Mouse (Mus musculus): ENCODE measurements around the gene Orc4. TPM values are rescaled to one million over a fixed set of nuclear protein-coding genes. Genes with fewer than 3 reads are reported as not detected.

Orc4 gene
- polyA plus RNA-seq, 1 experiment: 1.5 TPM

GRCm38 (mm10) chr2:48947761-48948160 lies 2.3 kb downstream of the Orc4 start:
- no peak overlapping the region for H3K4me3 ChIP-seq (ENCODE audit: low read depth, low read length)

DNA sequence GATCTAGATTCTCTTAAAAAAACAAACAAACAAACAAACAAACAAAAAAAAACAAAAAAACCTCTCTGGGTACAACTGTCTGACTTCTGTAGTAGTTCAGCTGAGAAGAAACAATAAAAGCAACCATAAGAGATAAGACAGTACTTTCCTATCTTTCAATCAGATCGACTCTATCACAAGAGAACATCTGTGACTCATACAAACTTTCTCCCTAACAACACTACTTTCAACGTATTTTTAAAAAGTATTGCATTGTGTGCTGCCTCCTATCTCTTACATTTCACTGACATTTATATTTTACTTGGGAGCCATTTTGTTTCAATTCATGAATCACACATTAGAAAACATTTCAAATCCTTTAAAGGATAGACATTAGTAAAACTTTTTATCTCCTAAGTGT lies 15.0 kb downstream of the Orc4 start:
- peaks cover 23% of the 10 kb centered on the region for H3K36me3 ChIP-seq (ENCODE audit: control insufficient read depth, insufficient read depth, low read length)
- no peak overlapping the region for H3K27ac ChIP-seq (ENCODE audit: insufficient read depth, low read depth, low read length)
- no peak overlapping the region for H3K4me3 ChIP-seq (ENCODE audit: low read depth, low read length)
- no peaks in the 10 kb centered on the region for H3K4me1 ChIP-seq (ENCODE audit: control insufficient read depth, insufficient read depth, insufficient read length, low read length)
- H3K27me3 ChIP-seq (ENCODE audit: control insufficient read depth, insufficient read depth, low read length): no peaks in the 10 kb centered on the region
- TF ChIP-seq CTCF (IDR thresholded peaks at IDR 0.05; ENCODE audit: extremely low read depth, insufficient read length, insufficient replicate concordance, low read depth, low read length): no peak
- TF ChIP-seq POLR2A (IDR thresholded peaks at IDR 0.05; ENCODE audit: low read depth, low read length): no peak
- WGBS: 58% methylated on average over 2 of the region's 2 CpGs

More at GRCm38 (mm10) chr2:48947761-48948160, 2.3 kb downstream of the Orc4 start:
- TF ChIP-seq POLR2A (IDR thresholded peaks at IDR 0.05; ENCODE audit: low read depth, low read length) (no peak), CTCF (IDR thresholded peaks at IDR 0.05; ENCODE audit: extremely low read depth, insufficient read length, insufficient replicate concordance, low read depth, low read length) (no peak)
- Histone ChIP-seq H3K36me3 (ENCODE audit: control insufficient read depth, insufficient read depth, low read length) (no peaks in the 10 kb centered on the region), H3K27me3 (ENCODE audit: control insufficient read depth, insufficient read depth, low read length) (no peaks in the 10 kb centered on the region), H3K27ac (ENCODE audit: insufficient read depth, low read depth, low read length) (no peak overlapping the region), H3K4me1 (ENCODE audit: control insufficient read depth, insufficient read depth, insufficient read length, low read length) (no peaks in the 10 kb centered on the region)
- WGBS: 30% methylated on average over 3 of the region's 3 CpGs

- Histone ChIP-seq H3K27me3 (ENCODE audit: control insufficient read depth, insufficient read depth, low read length) (no peaks in the 10 kb centered on the region), H3K4me1 (ENCODE audit: control insufficient read depth, insufficient read depth, insufficient read length, low read length) (no peaks in the 10 kb centered on the region), H3K4me3 (ENCODE audit: low read depth, low read length) (no peak overlapping the region), H3K36me3 (ENCODE audit: control insufficient read depth, insufficient read depth, low read length) (peaks cover 19% of the 10 kb centered on the region), H3K27ac (ENCODE audit: insufficient read depth, low read depth, low read length) (no peak overlapping the region)
- TF ChIP-seq POLR2A (IDR thresholded peaks at IDR 0.05; ENCODE audit: low read depth, low read length) (no peak), CTCF (IDR thresholded peaks at IDR 0.05; ENCODE audit: extremely low read depth, insufficient read length, insufficient replicate concordance, low read depth, low read length) (no peak)
Measured at GRCm38 (mm10) chr2:48915832-48916231, 34.2 kb downstream of the Orc4 start.

GRCm38 (mm10) chr2:48914185-48914584 lies 35.9 kb downstream of the Orc4 start:
- Histone ChIP-seq H3K27me3 (ENCODE audit: control insufficient read depth, insufficient read depth, low read length) (no peaks in the 10 kb centered on the region), H3K27ac (ENCODE audit: insufficient read depth, low read depth, low read length) (no peak overlapping the region), H3K4me3 (ENCODE audit: low read depth, low read length) (no peak overlapping the region), H3K4me1 (ENCODE audit: control insufficient read depth, insufficient read depth, insufficient read length, low read length) (no peaks in the 10 kb centered on the region), H3K36me3 (ENCODE audit: control insufficient read depth, insufficient read depth, low read length) (peaks cover 21% of the 10 kb centered on the region)
- 69% methylated on average over 1 of the region's 1 CpGs for WGBS
- TF ChIP-seq POLR2A (IDR thresholded peaks at IDR 0.05; ENCODE audit: low read depth, low read length) (no peak), CTCF (IDR thresholded peaks at IDR 0.05; ENCODE audit: extremely low read depth, insufficient read length, insufficient replicate concordance, low read depth, low read length) (no peak)

DNA sequence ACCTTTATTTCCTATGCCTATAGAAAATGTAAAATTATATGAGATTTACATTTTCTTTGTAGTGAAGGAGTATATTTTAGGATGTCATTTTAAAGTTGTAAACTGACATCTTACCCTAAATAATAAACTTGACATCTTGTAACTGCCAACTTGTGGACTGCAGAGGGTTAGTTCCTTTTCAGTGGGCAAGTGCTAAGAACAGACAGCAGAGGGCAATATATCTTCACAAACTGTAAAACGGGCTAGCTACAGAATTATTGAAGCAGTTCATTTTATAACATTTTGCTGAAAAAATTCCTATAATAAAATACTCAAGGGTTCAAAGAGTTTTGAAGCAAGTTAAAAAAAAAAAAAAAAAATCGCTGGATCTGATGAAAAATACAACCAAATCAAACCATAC lies 41.2 kb downstream of the Orc4 start:
- TF ChIP-seq POLR2A (IDR thresholded peaks at IDR 0.05; ENCODE audit: low read depth, low read length) (no peak), CTCF (IDR thresholded peaks at IDR 0.05; ENCODE audit: extremely low read depth, insufficient read length, insufficient replicate concordance, low read depth, low read length) (no peak)
- no peaks in the 10 kb centered on the region for H3K4me1 ChIP-seq (ENCODE audit: control insufficient read depth, insufficient read depth, insufficient read length, low read length)
- no peak overlapping the region for H3K27ac ChIP-seq (ENCODE audit: insufficient read depth, low read depth, low read length)
- no peaks in the 10 kb centered on the region for H3K27me3 ChIP-seq (ENCODE audit: control insufficient read depth, insufficient read depth, low read length)
- 39% methylated on average over 2 of the region's 2 CpGs for WGBS
- H3K36me3 ChIP-seq (ENCODE audit: control insufficient read depth, insufficient read depth, low read length): peaks cover 28% of the 10 kb centered on the region
- H3K4me3 ChIP-seq (ENCODE audit: low read depth, low read length): no peak overlapping the region

DNA sequence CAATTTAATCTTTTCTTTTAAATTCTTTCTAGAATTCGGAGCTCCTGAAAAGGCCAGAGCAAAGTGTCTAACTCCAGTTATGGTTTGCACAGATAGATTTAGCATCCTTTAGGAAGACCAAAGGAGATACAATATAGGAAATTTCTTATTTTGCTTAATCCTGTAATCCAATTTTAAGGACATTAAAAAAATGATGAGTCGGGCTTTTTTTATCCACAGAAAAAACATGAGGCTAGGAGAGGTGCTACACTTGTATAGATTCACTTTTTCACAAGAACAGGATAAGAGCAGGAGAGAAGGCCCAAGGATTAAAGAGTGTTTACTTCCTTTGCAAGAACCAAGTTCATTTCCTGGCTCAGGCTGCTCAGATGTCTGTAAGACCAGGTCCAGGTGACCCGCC lies 54.9 kb downstream of the Orc4 start:
- Histone ChIP-seq H3K27me3 (ENCODE audit: control insufficient read depth, insufficient read depth, low read length) (no peaks in the 10 kb centered on the region), H3K4me3 (ENCODE audit: low read depth, low read length) (no peak overlapping the region), H3K36me3 (ENCODE audit: control insufficient read depth, insufficient read depth, low read length) (peaks cover 32% of the 10 kb centered on the region), H3K27ac (ENCODE audit: insufficient read depth, low read depth, low read length) (no peak overlapping the region), H3K4me1 (ENCODE audit: control insufficient read depth, insufficient read depth, insufficient read length, low read length) (no peaks in the 10 kb centered on the region)
- 94% methylated on average over 3 of the region's 3 CpGs for WGBS
- TF ChIP-seq POLR2A (IDR thresholded peaks at IDR 0.05; ENCODE audit: low read depth, low read length): no peak
- no peak for TF ChIP-seq CTCF (IDR thresholded peaks at IDR 0.05; ENCODE audit: extremely low read depth, insufficient read length, insufficient replicate concordance, low read depth, low read length)

DNA sequence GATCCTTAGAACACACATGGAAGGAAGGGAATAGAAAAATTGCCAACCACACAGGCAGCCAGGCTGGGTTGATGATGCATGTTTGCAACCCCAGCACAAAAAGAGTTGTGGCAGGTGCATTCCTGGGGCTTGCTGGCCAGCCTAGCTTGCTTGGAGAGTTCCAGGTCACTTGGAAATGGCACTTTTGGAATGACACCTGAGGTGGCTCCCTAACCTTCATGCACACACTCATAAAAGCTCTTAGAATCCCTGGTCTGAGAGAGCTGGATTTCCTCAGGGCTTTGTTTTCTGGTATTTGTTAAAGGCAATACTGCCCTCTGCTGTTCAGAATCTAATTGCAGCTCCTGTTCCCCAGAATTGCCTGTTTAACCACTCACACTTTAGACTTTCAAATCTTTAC lies 64.1 kb downstream of the Orc4 start:
- no peak overlapping the region for H3K4me3 ChIP-seq (ENCODE audit: low read depth, low read length)
- peak; percentile 37; the same call in 1 of the 2 replicates for TF ChIP-seq CTCF (IDR thresholded peaks at IDR 0.05; ENCODE audit: extremely low read depth, insufficient read length, insufficient replicate concordance, low read depth, low read length)
- no peak for TF ChIP-seq POLR2A (IDR thresholded peaks at IDR 0.05; ENCODE audit: low read depth, low read length)
- no peaks in the 10 kb centered on the region for H3K27me3 ChIP-seq (ENCODE audit: control insufficient read depth, insufficient read depth, low read length)
- peaks cover 7% of the 10 kb centered on the region for H3K36me3 ChIP-seq (ENCODE audit: control insufficient read depth, insufficient read depth, low read length)
- H3K4me1 ChIP-seq (ENCODE audit: control insufficient read depth, insufficient read depth, insufficient read length, low read length): no peaks in the 10 kb centered on the region
- no peak overlapping the region for H3K27ac ChIP-seq (ENCODE audit: insufficient read depth, low read depth, low read length)

Data from small intestine, adult 2 months (tissue).